Mouse (Mus musculus) cerebellum, adult 9-11 months (tissue): Measurements from ENCODE around the gene C1qtnf6.

Experiments
- DNase-seq: peaks from one replicate; pipeline ENCODE4 v3.0.0; 2022

The C1qtnf6 gene

GRCm38 (mm10) chr15:78544041-78544440 lies 12.8 kb upstream of the C1qtnf6 start:
- DNase-seq: peak; percentile 70

- peak; percentile 76 for DNase-seq
Measured at GRCm38 (mm10) chr15:78542767-78543303, 11.6 kb upstream of the C1qtnf6 start.

- DNase-seq: peak; percentile 80
Measured at GRCm38 (mm10) chr15:78542098-78542766, 11.0 kb upstream of the C1qtnf6 start.

GRCm38 (mm10) chr15:78541606-78542005 lies 10.4 kb upstream of the C1qtnf6 start:
- DNase-seq: peak; percentile 91

- DNase-seq: peak; percentile 40
Measured at GRCm38 (mm10) chr15:78541036-78541435, 9.8 kb upstream of the C1qtnf6 start.

- no peak for DNase-seq
Measured at GRCm38 (mm10) chr15:78535723-78536421, 4.7 kb upstream of the C1qtnf6 start.

GRCm38 (mm10) chr15:78533346-78533835 lies 2.2 kb upstream of the C1qtnf6 start:
- peak; percentile 90 for DNase-seq

- no peak for DNase-seq
Measured at GRCm38 (mm10) chr15:78532566-78533345, 1.5 kb upstream of the C1qtnf6 start.

- DNase-seq: peak; percentile 99
Measured at GRCm38 (mm10) chr15:78531901-78532469, 769 bp upstream of the C1qtnf6 start.

GRCm38 (mm10) chr15:78531451-78531720 lies 170 bp upstream of the C1qtnf6 start:
- peak; percentile 61 for DNase-seq

GRCm38 (mm10) chr15:78530141-78530540 lies 1.1 kb downstream of the C1qtnf6 start:
- peak; percentile 53 for DNase-seq

GRCm38 (mm10) chr15:78529428-78529990 lies 1.7 kb downstream of the C1qtnf6 start:
- peak; percentile 74 for DNase-seq

GRCm38 (mm10) chr15:78528726-78529411 lies 2.3 kb downstream of the C1qtnf6 start:
- no peak for DNase-seq

GRCm38 (mm10) chr15:78527973-78528372 lies 3.2 kb downstream of the C1qtnf6 start:
- no peak for DNase-seq

GRCm38 (mm10) chr15:78524163-78524562 lies 7.1 kb downstream of the C1qtnf6 start:
- no peak for DNase-seq

GRCm38 (mm10) chr15:78521892-78522291 lies 9.3 kb downstream of the C1qtnf6 start:
- no peak for DNase-seq

GRCm38 (mm10) chr15:78521331-78521730 lies 9.9 kb downstream of the C1qtnf6 start:
- DNase-seq: no peak

- no peak for DNase-seq
Measured at GRCm38 (mm10) chr15:78520112-78520715, 11.0 kb downstream of the C1qtnf6 start.

- DNase-seq: no peak
Measured at GRCm38 (mm10) chr15:78518221-78518620, 13.0 kb downstream of the C1qtnf6 start.

GRCm38 (mm10) chr15:78515759-78516158 lies 15.5 kb downstream of the C1qtnf6 start:
- no peak for DNase-seq

- peak; percentile 76 for DNase-seq
Measured at GRCm38 (mm10) chr15:78514393-78515146, 16.6 kb downstream of the C1qtnf6 start.
